Mouse (Mus musculus) heart, postnatal 0 days (tissue): ENCODE measurements around the gene Sgcg.

Source experiments
- CTCF ChIP-seq: IDR thresholded peaks from 2 replicates; pipeline ENCODE4 v1.5.1; 2016; ENCODE audit warnings: antibody characterized with exemption, control low read depth, low read depth
- EP300 ChIP-seq: IDR thresholded peaks from 2 replicates; pipeline ENCODE4 v1.6.1; 2016; ENCODE audit warnings: antibody characterized with exemption, low read depth

DNA sequence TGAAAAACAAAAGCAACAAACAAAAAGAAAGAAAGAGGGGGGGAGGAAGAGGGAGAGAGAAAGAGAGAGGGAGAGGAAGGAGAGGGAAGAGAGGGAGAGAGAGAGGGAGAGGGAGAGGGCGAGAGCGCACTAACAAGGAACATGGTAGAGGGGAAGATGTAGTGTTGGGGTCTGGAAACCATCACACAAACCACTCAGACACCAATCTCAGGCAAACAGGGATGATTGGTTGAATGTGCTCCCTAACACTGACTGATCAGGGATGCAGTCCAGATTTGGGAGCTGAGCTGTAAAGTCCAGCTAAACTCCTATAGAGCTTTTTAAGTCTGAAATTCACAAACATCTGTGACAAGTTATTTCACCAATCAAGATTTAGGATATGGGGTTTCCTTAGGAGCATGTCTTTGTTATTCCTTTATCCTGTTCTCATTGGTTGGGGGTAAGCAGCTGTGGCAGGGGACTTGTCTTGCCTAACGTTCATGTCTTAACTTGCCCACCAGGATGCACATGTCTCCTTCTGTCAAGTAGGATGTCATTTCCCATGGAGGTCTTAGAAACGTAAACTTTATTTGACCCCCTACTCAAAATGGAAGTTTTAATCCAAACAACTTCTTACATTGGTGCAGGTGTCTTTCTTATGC is 45.8 kb upstream of the Sgcg start:
- TF ChIP-seq CTCF (no peak), EP300 (no peak)
